Mouse (Mus musculus): Measurements from ENCODE around the gene Uggt1. TPM values are rescaled to one million over a fixed set of nuclear protein-coding genes. Genes with fewer than 3 reads are reported as not detected.
A peak's percentile ranks its signal among the peaks of the same experiment; 100 is the strongest.

Uggt1 gene
- polyA plus RNA-seq, 1 experiment from 2014 or later, result 59.8 TPM

DNA sequence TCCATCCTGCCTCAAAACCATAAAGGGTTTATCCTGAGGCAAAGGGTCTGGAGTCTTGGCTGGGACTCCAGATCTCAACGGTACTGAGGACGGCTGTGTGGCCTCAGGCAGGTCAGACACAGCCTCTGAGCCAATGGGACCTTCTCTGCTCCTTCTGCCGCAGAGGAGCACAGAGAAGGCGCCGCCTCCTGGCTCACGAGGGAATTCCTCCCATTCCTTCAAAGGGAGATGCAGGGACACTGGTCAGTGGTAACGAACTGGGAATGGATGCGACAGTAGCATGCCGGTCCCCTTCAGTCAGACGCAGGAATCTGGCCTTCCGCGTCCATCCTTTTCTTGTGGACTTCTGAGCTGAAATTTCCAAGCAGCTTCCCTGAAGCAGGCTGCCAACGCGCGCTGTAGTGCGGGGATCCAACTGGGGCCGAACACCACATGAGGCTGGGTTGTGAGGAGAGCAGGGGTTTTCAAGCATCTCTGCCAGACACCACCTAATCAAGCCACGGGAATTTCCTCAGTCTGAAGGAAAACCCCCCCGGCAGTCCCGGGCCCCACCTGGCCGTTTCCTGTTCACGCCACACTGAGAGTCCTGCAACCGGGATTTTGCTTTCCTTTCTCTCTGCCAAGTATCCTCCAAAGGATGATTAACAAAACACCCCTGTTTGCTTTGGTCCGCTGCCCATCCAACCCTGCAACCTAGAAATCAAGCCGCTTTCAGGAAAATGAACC lies 10.3 kb upstream of the Uggt1 start:
- no peaks in the 10 kb centered on the region for H3K36me3 ChIP-seq (replicated peaks)
- peak overlapping the region; percentile 27; the same call in 1 of the 2 replicates for H3K9ac ChIP-seq
- peak overlapping the region; percentile 47 for H3K4me2 ChIP-seq
- H3K4me3 ChIP-seq (replicated peaks), result peak overlapping the region; percentile 23
- 0 out of 2 replicates have a peak, but pooled peaks have one; percentile 27 for ATAC-seq (ENCODE audit: low FRiP score)
- peaks cover 37% of the 10 kb centered on the region for H3K27me3 ChIP-seq
- H3K27ac ChIP-seq, result no peak overlapping the region
- WGBS, result 7% methylated on average over 25 of the region's 25 CpGs
- H3K9me3 ChIP-seq, result 0 out of 2 replicates have a peak, but pooled peaks cover 5% of the 10 kb centered on the region
- H3K4me1 ChIP-seq, result peaks cover 16% of the 10 kb centered on the region

DNA sequence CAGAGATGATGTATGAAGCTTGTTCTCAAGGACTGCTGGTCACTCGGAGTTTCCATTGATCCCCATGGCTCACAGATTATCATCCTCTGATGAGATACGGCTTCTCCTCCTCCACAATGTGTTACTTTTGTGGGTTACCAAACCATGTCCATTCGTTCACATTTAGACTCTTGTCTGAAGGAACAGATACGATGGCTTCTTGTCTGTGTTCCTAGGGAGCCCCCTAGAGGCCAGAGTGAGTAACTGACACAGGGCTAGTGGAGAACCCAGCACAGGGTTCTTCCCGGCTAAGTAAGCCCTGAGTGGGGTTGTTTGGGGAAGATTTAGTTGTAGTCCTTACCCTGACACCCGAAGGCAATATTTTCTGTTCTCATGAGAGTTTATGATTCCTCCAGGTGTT lies 8.3 kb upstream of the Uggt1 start:
- Histone ChIP-seq H3K4me1 (peaks cover 16% of the 10 kb centered on the region), H3K9ac (no peak overlapping the region), H3K36me3 (replicated peaks) (no peaks in the 10 kb centered on the region), H3K9me3 (0 out of 2 replicates have a peak, but pooled peaks cover 5% of the 10 kb centered on the region), H3K4me3 (replicated peaks) (no peak overlapping the region), H3K27me3 (peaks cover 37% of the 10 kb centered on the region), H3K27ac (no peak overlapping the region), H3K4me2 (no peak overlapping the region)
- WGBS, result 9% methylated on average over 6 of the region's 6 CpGs
- peak; percentile 55; the same call in 1 of the 2 replicates for ATAC-seq (ENCODE audit: low FRiP score)

DNA sequence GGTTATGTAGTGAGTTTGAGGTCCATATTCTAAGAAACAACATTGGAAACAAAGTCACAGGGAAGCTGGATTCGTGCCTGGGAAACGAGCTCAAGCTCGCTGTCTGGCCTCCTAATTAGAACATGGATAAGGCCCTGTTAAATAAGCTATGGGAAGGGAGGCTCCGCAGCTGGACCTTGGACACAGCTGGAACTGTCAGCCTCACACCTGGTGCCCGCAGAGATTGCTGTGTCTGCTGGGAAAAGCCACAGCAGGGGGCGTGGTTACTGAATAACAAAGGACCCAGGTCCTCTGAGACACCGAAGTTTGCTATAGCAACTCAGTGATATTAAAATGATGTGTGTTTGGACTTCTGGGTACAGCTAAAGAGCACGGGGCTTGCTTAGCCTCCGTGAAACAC lies 6.9 kb upstream of the Uggt1 start:
- 3% methylated on average over 9 of the region's 9 CpGs for WGBS
- Histone ChIP-seq H3K4me2 (no peak overlapping the region), H3K9ac (no peak overlapping the region), H3K4me1 (peaks cover 16% of the 10 kb centered on the region), H3K36me3 (replicated peaks) (no peaks in the 10 kb centered on the region), H3K9me3 (0 out of 2 replicates have a peak, but pooled peaks cover 3% of the 10 kb centered on the region), H3K27ac (no peak overlapping the region), H3K4me3 (replicated peaks) (no peak overlapping the region), H3K27me3 (peaks cover 31% of the 10 kb centered on the region)
- no peak for ATAC-seq (ENCODE audit: low FRiP score)

DNA sequence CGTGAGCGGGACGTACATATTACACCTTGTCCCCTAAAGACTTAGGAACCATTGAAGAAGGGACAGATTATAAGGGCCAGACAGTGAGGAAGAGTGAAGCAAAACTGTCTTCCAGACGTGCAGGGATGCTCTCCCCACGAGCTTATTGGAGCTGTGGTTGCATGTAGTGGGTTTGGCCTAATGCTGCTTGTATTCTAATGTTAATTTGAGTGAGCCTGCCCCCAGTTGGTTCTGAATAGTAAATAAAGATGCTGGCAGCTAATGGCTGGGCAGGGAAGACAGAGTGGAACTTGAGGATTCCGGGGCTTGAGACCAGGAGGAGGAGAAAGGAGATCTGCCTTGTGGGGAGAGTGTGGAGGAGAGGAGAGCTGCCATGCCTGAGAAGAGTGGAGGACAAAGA lies 2.2 kb upstream of the Uggt1 start:
- 49% methylated on average over 6 of the region's 6 CpGs for WGBS
- no peak overlapping the region for H3K27ac ChIP-seq
- H3K4me3 ChIP-seq (replicated peaks), result no peak overlapping the region
- 0 out of 2 replicates have a peak overlapping the region, but pooled peaks have one; percentile 34 for H3K9ac ChIP-seq
- peaks cover 26% of the 10 kb centered on the region for H3K4me1 ChIP-seq
- no peaks in the 10 kb centered on the region for H3K36me3 ChIP-seq (replicated peaks)
- no peak for ATAC-seq (ENCODE audit: low FRiP score)
- no peaks in the 10 kb centered on the region for H3K27me3 ChIP-seq
- no peaks in the 10 kb centered on the region for H3K9me3 ChIP-seq
- H3K4me2 ChIP-seq, result no peak overlapping the region

DNA sequence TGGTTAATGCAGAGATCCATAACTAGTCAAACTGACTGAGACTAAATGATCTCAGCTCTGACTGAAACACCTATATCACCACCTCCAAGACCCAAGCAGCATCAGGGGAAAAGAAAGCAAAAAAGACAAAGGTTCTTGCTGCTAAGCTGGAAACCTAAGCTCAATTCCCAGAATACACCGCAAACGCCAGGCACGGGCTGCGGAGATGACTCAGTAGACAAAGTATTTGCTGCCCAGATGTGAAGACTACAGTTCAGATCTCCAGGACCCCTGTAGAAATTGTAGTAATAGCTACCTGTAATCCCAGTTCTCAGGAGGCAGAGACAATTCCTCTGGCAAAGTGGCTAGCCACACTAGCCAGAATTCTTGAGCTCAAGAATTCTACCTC lies 302 bp upstream of the Uggt1 start:
- Histone ChIP-seq H3K9ac (no peak overlapping the region), H3K4me2 (peak overlapping the region; percentile 85; the same call in 1 of the 2 replicates), H3K36me3 (replicated peaks) (no peaks in the 10 kb centered on the region), H3K27ac (no peak overlapping the region), H3K4me1 (peaks cover 28% of the 10 kb centered on the region), H3K9me3 (no peaks in the 10 kb centered on the region), H3K27me3 (no peaks in the 10 kb centered on the region), H3K4me3 (replicated peaks) (no peak overlapping the region)
- WGBS, result 93% methylated on average over 4 of the region's 4 CpGs
- ATAC-seq (ENCODE audit: low FRiP score), result no peak

DNA sequence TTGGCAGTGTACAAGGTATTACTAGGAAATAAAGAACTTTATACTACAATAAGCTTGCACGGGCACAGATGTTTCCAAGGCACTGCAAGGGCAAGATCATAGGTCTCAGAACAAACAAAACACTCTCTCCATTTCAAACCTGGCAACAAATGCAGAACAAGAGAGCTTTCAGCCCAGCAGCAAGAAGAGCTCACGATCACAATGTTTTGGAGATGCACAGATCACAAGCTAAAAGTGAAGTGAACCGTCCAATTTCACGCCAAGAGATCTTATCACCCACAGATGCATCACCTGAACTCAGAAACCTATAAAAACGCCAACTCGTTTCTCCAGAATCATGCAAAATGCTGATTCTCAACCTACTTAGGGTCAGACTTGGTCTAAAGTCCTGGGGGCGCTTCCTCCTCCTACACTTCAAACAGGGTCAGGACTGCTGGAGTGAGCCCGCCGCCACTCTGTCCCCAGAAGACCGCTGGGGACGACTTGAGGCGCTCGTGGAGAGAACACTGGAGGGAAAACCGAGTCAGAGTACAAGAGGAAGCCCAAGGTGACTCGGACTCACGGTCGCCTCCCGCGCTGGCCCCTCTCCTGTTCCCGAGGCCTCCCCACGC lies 968 bp downstream of the Uggt1 start:
- no peak for ATAC-seq (ENCODE audit: low FRiP score)
- peak overlapping the region; percentile 79 for H3K4me3 ChIP-seq (replicated peaks)
- peak overlapping the region; percentile 88 for H3K27ac ChIP-seq
- H3K4me1 ChIP-seq, result peaks cover 30% of the 10 kb centered on the region
- H3K27me3 ChIP-seq, result no peaks in the 10 kb centered on the region
- no peaks in the 10 kb centered on the region for H3K36me3 ChIP-seq (replicated peaks)
- no peaks in the 10 kb centered on the region for H3K9me3 ChIP-seq
- H3K9ac ChIP-seq, result peak overlapping the region; percentile 79
- H3K4me2 ChIP-seq, result peak overlapping the region; percentile 85
- WGBS, result 3% methylated on average over 21 of the region's 21 CpGs

DNA sequence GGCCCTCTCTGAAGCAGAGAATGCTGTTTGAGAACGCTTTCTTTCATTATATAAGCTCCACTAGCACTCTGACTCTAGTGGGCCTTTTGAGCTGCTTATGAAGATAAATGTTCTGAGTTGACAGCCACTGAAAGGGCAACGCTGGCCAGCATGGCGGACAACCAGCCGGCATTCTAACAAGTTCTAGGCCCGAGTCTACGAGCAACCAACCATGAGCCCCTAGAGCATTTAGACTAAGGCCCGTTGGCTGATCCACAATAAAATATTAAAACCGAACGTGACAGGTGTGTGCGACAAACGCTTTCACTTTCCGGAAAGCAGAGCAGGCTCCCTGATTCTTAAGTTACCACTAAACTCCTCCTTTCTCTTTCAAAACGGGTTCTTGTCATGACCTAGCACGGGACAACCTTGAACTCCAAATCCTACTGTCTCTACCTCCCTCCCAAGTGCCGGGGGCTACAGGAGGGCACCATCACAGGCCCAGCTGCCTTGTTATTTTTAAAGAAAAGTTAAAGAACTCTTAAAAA lies 2.6 kb downstream of the Uggt1 start:
- no peak overlapping the region for H3K9ac ChIP-seq
- H3K4me1 ChIP-seq, result peaks cover 30% of the 10 kb centered on the region
- H3K36me3 ChIP-seq (replicated peaks), result no peaks in the 10 kb centered on the region
- WGBS, result 93% methylated on average over 15 of the region's 15 CpGs
- no peak overlapping the region for H3K4me2 ChIP-seq
- no peaks in the 10 kb centered on the region for H3K27me3 ChIP-seq
- H3K27ac ChIP-seq, result no peak overlapping the region
- no peak overlapping the region for H3K4me3 ChIP-seq (replicated peaks)
- no peaks in the 10 kb centered on the region for H3K9me3 ChIP-seq
- no peak for ATAC-seq (ENCODE audit: low FRiP score)

DNA sequence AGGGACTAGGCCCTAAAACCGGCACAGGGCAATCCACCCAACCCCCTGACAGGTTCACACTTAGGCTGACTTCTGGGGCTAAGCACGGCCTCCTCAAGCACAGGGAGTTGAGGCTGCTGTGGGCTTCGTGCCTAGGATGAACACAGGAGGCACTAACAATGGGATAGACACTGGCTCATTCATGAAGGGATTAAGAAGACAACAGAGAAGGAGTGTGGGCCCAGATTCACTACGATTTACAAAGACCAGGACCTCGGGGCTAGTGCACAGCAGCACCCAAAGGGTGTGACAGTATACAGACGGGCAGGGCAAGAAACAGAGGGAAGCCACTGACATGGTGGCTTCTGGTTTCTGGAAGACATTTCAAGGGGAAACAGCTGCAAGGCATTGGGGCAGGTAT lies 4.3 kb downstream of the Uggt1 start:
- no peaks in the 10 kb centered on the region for H3K9me3 ChIP-seq
- H3K9ac ChIP-seq, result no peak overlapping the region
- peaks cover 30% of the 10 kb centered on the region for H3K4me1 ChIP-seq
- no peak overlapping the region for H3K27ac ChIP-seq
- 14% methylated on average over 6 of the region's 6 CpGs for WGBS
- no peaks in the 10 kb centered on the region for H3K36me3 ChIP-seq (replicated peaks)
- no peak for ATAC-seq (ENCODE audit: low FRiP score)
- no peak overlapping the region for H3K4me2 ChIP-seq
- H3K27me3 ChIP-seq, result no peaks in the 10 kb centered on the region
- H3K4me3 ChIP-seq (replicated peaks), result no peak overlapping the region

DNA sequence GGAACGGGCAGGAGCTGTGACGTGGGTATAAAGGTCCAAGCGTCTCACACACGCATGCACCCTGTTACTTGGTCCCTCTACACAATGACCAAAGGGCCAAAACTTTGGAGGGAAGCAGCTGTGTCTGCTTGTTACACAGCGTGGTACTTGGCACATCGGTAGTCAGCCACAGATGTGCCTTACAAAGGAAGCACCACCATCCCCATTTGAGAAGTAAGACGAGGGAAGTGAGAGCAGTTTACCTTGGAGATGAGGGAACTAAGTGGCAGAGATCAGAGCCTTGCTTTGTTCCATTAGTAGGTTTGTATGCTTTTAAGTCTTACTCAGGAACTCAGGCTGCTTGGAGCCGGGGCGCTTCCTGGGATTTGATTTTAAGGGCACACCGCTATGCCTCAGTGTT lies 5.1 kb downstream of the Uggt1 start:
- Histone ChIP-seq H3K27me3 (no peaks in the 10 kb centered on the region), H3K4me3 (replicated peaks) (no peak overlapping the region), H3K9me3 (no peaks in the 10 kb centered on the region), H3K4me1 (peaks cover 30% of the 10 kb centered on the region), H3K27ac (no peak overlapping the region), H3K36me3 (replicated peaks) (0 out of 2 replicates have a peak, but pooled peaks cover 6% of the 10 kb centered on the region), H3K4me2 (no peak overlapping the region), H3K9ac (no peak overlapping the region)
- 87% methylated on average over 10 of the region's 10 CpGs for WGBS
- no peak for ATAC-seq (ENCODE audit: low FRiP score)

DNA sequence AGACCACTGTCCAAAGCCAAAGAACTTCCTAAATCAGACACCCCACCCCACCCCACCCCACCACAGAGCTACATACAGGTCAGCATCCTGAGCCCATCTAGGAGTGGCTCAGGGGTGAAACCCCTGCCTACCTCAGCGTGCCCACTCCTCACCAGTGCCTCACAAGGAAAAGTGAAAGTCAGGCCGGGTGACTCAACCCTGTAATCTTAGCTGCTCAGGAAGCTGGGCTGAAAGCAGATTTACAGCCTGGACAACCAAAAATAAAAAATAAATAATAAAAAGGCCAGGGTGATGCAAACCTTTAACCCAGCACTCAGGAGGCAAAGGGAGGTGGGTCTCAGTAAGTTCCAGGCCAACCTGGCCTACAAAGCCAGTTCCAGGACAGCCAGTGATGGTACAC lies 8.7 kb downstream of the Uggt1 start:
- H3K4me3 ChIP-seq (replicated peaks), result no peak overlapping the region
- H3K27ac ChIP-seq, result no peak overlapping the region
- WGBS, result 87% methylated on average over 2 of the region's 2 CpGs
- no peak overlapping the region for H3K9ac ChIP-seq
- no peaks in the 10 kb centered on the region for H3K9me3 ChIP-seq
- no peak for ATAC-seq (ENCODE audit: low FRiP score)
- H3K36me3 ChIP-seq (replicated peaks), result peaks cover 22% of the 10 kb centered on the region
- H3K4me2 ChIP-seq, result no peak overlapping the region
- H3K4me1 ChIP-seq, result peaks cover 10% of the 10 kb centered on the region
- no peaks in the 10 kb centered on the region for H3K27me3 ChIP-seq

DNA sequence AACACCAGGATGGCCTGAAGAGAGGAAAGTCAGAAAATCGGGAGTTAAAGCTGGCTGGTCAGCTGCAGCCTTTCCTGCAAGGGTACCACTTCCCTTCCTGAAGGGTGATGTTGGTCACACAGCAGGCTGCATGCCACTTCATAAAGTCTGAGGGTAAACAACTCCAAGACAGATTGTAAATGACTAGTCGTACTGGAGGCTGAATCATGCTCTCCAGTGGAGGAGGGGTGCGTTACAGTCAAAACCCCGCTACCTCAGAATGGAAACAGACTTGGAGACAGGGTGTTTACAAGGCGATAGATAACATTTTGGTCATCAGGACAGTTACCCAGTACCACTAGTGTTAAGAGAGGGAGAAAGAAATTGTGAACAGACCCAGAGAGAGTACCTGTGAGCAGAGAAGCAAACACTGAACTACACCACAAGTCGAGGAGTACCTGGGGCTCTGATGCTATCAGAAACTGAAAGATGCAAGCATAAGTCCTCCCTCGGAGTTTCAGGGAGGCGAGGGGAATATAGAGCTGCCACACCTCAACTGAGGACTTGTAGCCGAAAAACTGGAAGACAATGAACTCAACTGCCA lies 9.4 kb downstream of the Uggt1 start:
- Histone ChIP-seq H3K36me3 (replicated peaks) (peaks cover 26% of the 10 kb centered on the region), H3K4me1 (peaks cover 5% of the 10 kb centered on the region)
- 87% methylated on average over 9 of the region's 9 CpGs for WGBS

DNA sequence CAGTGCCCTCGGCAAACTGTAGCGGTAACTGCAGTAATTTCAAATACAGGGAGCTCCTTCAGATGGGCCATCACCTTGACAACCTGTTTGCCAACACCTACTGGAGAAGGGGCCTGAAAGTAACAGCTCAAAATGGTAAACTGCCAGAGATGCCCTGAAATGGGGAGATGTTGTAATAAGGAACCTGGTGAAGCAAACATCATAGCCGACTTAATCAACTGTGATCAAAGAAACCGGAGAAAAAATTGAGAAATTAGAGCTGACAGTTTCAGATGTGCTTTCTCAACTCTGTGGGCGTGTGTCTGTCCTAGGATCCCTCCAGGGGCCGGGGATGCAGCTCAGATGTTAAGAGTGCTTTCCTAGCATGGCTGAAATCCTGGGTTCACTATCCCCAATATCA lies 11.3 kb downstream of the Uggt1 start:
- no peak overlapping the region for H3K9ac ChIP-seq
- no peak overlapping the region for H3K27ac ChIP-seq
- no peak overlapping the region for H3K4me2 ChIP-seq
- no peak for ATAC-seq (ENCODE audit: low FRiP score)
- peaks cover 40% of the 10 kb centered on the region for H3K36me3 ChIP-seq (replicated peaks)
- H3K4me3 ChIP-seq (replicated peaks), result no peak overlapping the region
- H3K9me3 ChIP-seq, result no peaks in the 10 kb centered on the region
- WGBS, result 94% methylated on average over 6 of the region's 6 CpGs
- no peaks in the 10 kb centered on the region for H3K4me1 ChIP-seq
- H3K27me3 ChIP-seq, result no peaks in the 10 kb centered on the region

More for the DNA sequence above, 9.4 kb downstream of the Uggt1 start:
- H3K27me3 ChIP-seq, result no peaks in the 10 kb centered on the region
- H3K9ac ChIP-seq, result no peak overlapping the region
- ATAC-seq (ENCODE audit: low FRiP score), result no peak
- no peak overlapping the region for H3K4me2 ChIP-seq
- H3K4me3 ChIP-seq (replicated peaks), result no peak overlapping the region
- H3K27ac ChIP-seq, result no peak overlapping the region
- H3K9me3 ChIP-seq, result no peaks in the 10 kb centered on the region

Measured in forebrain, embryonic 12.5 days (tissue).